Mouse (Mus musculus) lung, postnatal 25 days (tissue): ENCODE measurements around the gene Tagln.

ENCODE experiments used
- DNase-seq: peaks from one replicate; pipeline ENCODE4 v3.0.0; 2022; ENCODE audit warnings: low spot score

Tagln gene

GRCm38 (mm10) chr9:45906355-45907077, 29.3 kb downstream of the Tagln start, which contains the start of the genes Pcsk7 and Rnf214:
TSS of gene Pcsk7 (plus strand) at chr9:45906497.
TSS of gene Rnf214 (minus strand) at chr9:45906911.
- DNase-seq = peak; percentile 94

- no peak for DNase-seq
Measured at GRCm38 (mm10) chr9:45905811-45906237, 30.0 kb downstream of the Tagln start.

- no peak for DNase-seq
Measured at GRCm38 (mm10) chr9:45905196-45905595, 30.7 kb downstream of the Tagln start.

GRCm38 (mm10) chr9:45893681-45894080, 42.2 kb downstream of the Tagln start:
- no peak for DNase-seq
